Mouse (Mus musculus) forebrain, embryonic 16.5 days (tissue): ENCODE measurements around the gene Ttc41. TPM values are rescaled to one million over a fixed set of nuclear protein-coding genes. Genes with fewer than 3 reads are reported as not detected.

Source experiments
- ATAC-seq: fragments of 200-750 bp; cut with Nextera tagmentation; 2 replicates; pipeline ENCODE4 v1.8.0; 2017; ENCODE audit warnings: mild to moderate bottlenecking, moderate library complexity
- H3K27ac ChIP-seq: fragments of 300-500 bp; sonication (generic); 2 replicates; pipeline ENCODE4 v1.5.1; 2014; ENCODE audit warnings: low read length, control low read depth
- H3K27me3 ChIP-seq: fragments of 300-500 bp; sonication (generic); replicated peaks from 2 replicates; pipeline ENCODE4 v1.6.1; 2014; ENCODE audit warnings: low read length; ENCODE audit not compliant: control insufficient read depth, insufficient read depth
- H3K36me3 ChIP-seq: fragments of 300-500 bp; sonication (generic); 2 replicates; pipeline ENCODE4 v1.6.1; 2014; ENCODE audit not compliant: control insufficient read depth, insufficient read depth
- H3K4me1 ChIP-seq: fragments of 300-500 bp; sonication (generic); replicated peaks from 2 replicates; pipeline ENCODE4 v1.6.1; 2014; ENCODE audit warnings: low read length; ENCODE audit not compliant: control insufficient read depth, insufficient read depth
- H3K4me2 ChIP-seq: fragments of 300-500 bp; sonication (generic); 2 replicates; pipeline ENCODE4 v1.6.1; 2014; ENCODE audit warnings: mild to moderate bottlenecking, low read length, control low read depth
- H3K4me3 ChIP-seq: fragments of 300-500 bp; sonication (generic); replicated peaks from 2 replicates; pipeline ENCODE4 v1.5.1; 2014; ENCODE audit warnings: mild to moderate bottlenecking, low read length, control low read depth
- H3K9ac ChIP-seq: fragments of 300-500 bp; sonication (generic); replicated peaks from 2 replicates; pipeline ENCODE4 v1.6.1; 2014; ENCODE audit warnings: low read depth, low read length, control low read depth
- H3K9me3 ChIP-seq: fragments of 300-500 bp; sonication (generic); 2 replicates; pipeline ENCODE4 v1.6.1; 2016; ENCODE audit warnings: low read length; ENCODE audit not compliant: control insufficient read depth
- WGBS: fragments of 180-500 bp; shearing (Covaris S2); extraction: QIAGEN DNeasy Blood & Tissue Kit; methylation state at CpG from one replicate; pipeline ENCODE4 v1.1.7; 2014; 5-methylcytosine and 5-hydroxymethylcytosine counted together
- polyA plus RNA-seq: library from polyadenylated mRNA; unstranded; fragments of >200 nt; fragmentation: Nextera tagmentation; extraction: Ambion mirVana; gene quantifications from 2 replicates; pipeline ENCODE4 v1.2.1, GENCODE M21; 2015

Ttc41 gene
- polyA plus RNA-seq, 1 experiment from 2014 or later: 1.6 TPM

GRCm38 (mm10) chr10:86704141-86704540 is 1.5 kb upstream of the Ttc41 start:
- H3K4me3 ChIP-seq: peak overlapping the region; percentile 75
- WGBS: 6% methylated on average over 8 of the region's 8 CpGs
- peaks cover 47% of the 10 kb centered on the region for H3K4me1 ChIP-seq

GRCm38 (mm10) chr10:86704589-86705191 is 921 bp upstream of the Ttc41 start:
- Histone ChIP-seq H3K36me3 (peaks cover 24% of the 10 kb centered on the region), H3K4me2 (peak overlapping the region; percentile 82), H3K4me1 (peaks cover 43% of the 10 kb centered on the region), H3K9ac (peak overlapping the region; percentile 86), H3K4me3 (peak overlapping the region; percentile 75), H3K27ac (peak overlapping the region; percentile 56), H3K27me3 (no peaks in the 10 kb centered on the region), H3K9me3 (no peaks in the 10 kb centered on the region)
- ATAC-seq: peak; percentile 1; the same call in 1 of the 2 replicates
- WGBS: under 1% methylated on average over 33 of the region's 33 CpGs

More at GRCm38 (mm10) chr10:86704141-86704540, 1.5 kb upstream of the Ttc41 start:
- no peak for ATAC-seq
- peak overlapping the region; percentile 82 for H3K4me2 ChIP-seq
- H3K27me3 ChIP-seq: no peaks in the 10 kb centered on the region
- peaks cover 24% of the 10 kb centered on the region for H3K36me3 ChIP-seq
- H3K27ac ChIP-seq: no peak overlapping the region
- no peaks in the 10 kb centered on the region for H3K9me3 ChIP-seq
- peak overlapping the region; percentile 86 for H3K9ac ChIP-seq

GRCm38 (mm10) chr10:86705922-86706752 is 526 bp downstream of the Ttc41 start:
- peak overlapping the region; percentile 79 for H3K4me2 ChIP-seq
- H3K4me3 ChIP-seq: peak overlapping the region; percentile 75
- peak overlapping the region; percentile 76 for H3K9ac ChIP-seq
- 4% methylated on average over 33 of the region's 33 CpGs for WGBS
- ATAC-seq: peak; percentile 90
- peak overlapping the region; percentile 98 for H3K27ac ChIP-seq
- peaks cover 32% of the 10 kb centered on the region for H3K4me1 ChIP-seq
- no peaks in the 10 kb centered on the region for H3K27me3 ChIP-seq
- H3K36me3 ChIP-seq: peaks cover 14% of the 10 kb centered on the region
- no peaks in the 10 kb centered on the region for H3K9me3 ChIP-seq

- no peak overlapping the region for H3K4me3 ChIP-seq
- peaks cover 10% of the 10 kb centered on the region for H3K36me3 ChIP-seq
- 86% methylated on average over 3 of the region's 3 CpGs for WGBS
- no peaks in the 10 kb centered on the region for H3K9me3 ChIP-seq
- ATAC-seq: no peak
- H3K27me3 ChIP-seq: no peaks in the 10 kb centered on the region
- no peak overlapping the region for H3K9ac ChIP-seq
- no peak overlapping the region for H3K27ac ChIP-seq
- H3K4me2 ChIP-seq: no peak overlapping the region; the same call in 1 of the 2 replicates
- H3K4me1 ChIP-seq: peaks cover 28% of the 10 kb centered on the region
Observed at GRCm38 (mm10) chr10:86707134-86707533, 1.5 kb downstream of the Ttc41 start.

- no peak overlapping the region for H3K4me2 ChIP-seq
- H3K4me3 ChIP-seq: no peak overlapping the region
- no peak overlapping the region for H3K9ac ChIP-seq
- H3K9me3 ChIP-seq: no peaks in the 10 kb centered on the region
- no peak overlapping the region for H3K27ac ChIP-seq
- 80% methylated on average over 3 of the region's 3 CpGs for WGBS
- no peak for ATAC-seq
- no peaks in the 10 kb centered on the region for H3K27me3 ChIP-seq
- H3K36me3 ChIP-seq: no peaks in the 10 kb centered on the region
- H3K4me1 ChIP-seq: no peaks in the 10 kb centered on the region
Observed at GRCm38 (mm10) chr10:86712156-86712555, 6.5 kb downstream of the Ttc41 start.

GRCm38 (mm10) chr10:86727548-86727980 is 22.0 kb downstream of the Ttc41 start:
- 8% methylated on average over 12 of the region's 12 CpGs for WGBS
- Histone ChIP-seq H3K36me3 (no peaks in the 10 kb centered on the region), H3K4me3 (peak overlapping the region; percentile 28; the same call in 1 of the 2 replicates), H3K27me3 (no peaks in the 10 kb centered on the region), H3K4me1 (peaks cover 6% of the 10 kb centered on the region), H3K9ac (peak overlapping the region; percentile 27), H3K4me2 (peak overlapping the region; percentile 47), H3K9me3 (no peaks in the 10 kb centered on the region), H3K27ac (no peak overlapping the region)
- peak; percentile 65 for ATAC-seq

GRCm38 (mm10) chr10:86728176-86728575 is 22.6 kb downstream of the Ttc41 start:
- Histone ChIP-seq H3K4me3 (no peak overlapping the region), H3K4me2 (no peak overlapping the region), H3K27ac (no peak overlapping the region), H3K36me3 (no peaks in the 10 kb centered on the region), H3K9ac (no peak overlapping the region), H3K4me1 (peaks cover 6% of the 10 kb centered on the region), H3K9me3 (no peaks in the 10 kb centered on the region), H3K27me3 (no peaks in the 10 kb centered on the region)
- 83% methylated on average over 3 of the region's 3 CpGs for WGBS
- no peak for ATAC-seq

- H3K27ac ChIP-seq: no peak overlapping the region
- peak; percentile 69 for ATAC-seq
Observed at GRCm38 (mm10) chr10:86730823-86731499, 25.4 kb downstream of the Ttc41 start.

GRCm38 (mm10) chr10:86731500-86731863 is 25.9 kb downstream of the Ttc41 start:
- no peak overlapping the region for H3K9ac ChIP-seq
- H3K4me1 ChIP-seq: peaks cover 6% of the 10 kb centered on the region
- no peaks in the 10 kb centered on the region for H3K27me3 ChIP-seq
- H3K36me3 ChIP-seq: no peaks in the 10 kb centered on the region
- no peak for ATAC-seq
- WGBS: 73% methylated on average over 2 of the region's 2 CpGs
- H3K9me3 ChIP-seq: no peaks in the 10 kb centered on the region
- H3K4me2 ChIP-seq: no peak overlapping the region
- no peak overlapping the region for H3K4me3 ChIP-seq
- H3K27ac ChIP-seq: no peak overlapping the region

More at GRCm38 (mm10) chr10:86730823-86731499, 25.4 kb downstream of the Ttc41 start:
- H3K4me2 ChIP-seq: peak overlapping the region; percentile 64
- H3K4me3 ChIP-seq: peak overlapping the region; percentile 47
- 12% methylated on average over 22 of the region's 22 CpGs for WGBS
- H3K9me3 ChIP-seq: no peaks in the 10 kb centered on the region
- H3K27me3 ChIP-seq: no peaks in the 10 kb centered on the region
- H3K36me3 ChIP-seq: no peaks in the 10 kb centered on the region
- H3K4me1 ChIP-seq: peaks cover 6% of the 10 kb centered on the region
- H3K9ac ChIP-seq: peak overlapping the region; percentile 58
